Mouse (Mus musculus) intestine, embryonic 15.5 days (tissue): ENCODE results near the gene Pyroxd1. TPM values are rescaled to one million over a fixed set of nuclear protein-coding genes. Genes with fewer than 3 reads are reported as not detected.
A peak's percentile ranks its signal among the peaks of the same experiment; 100 is the strongest.

ENCODE experiments used
- ATAC-seq: fragments of 200-750 bp; cut with Nextera tagmentation; 2 replicates; pipeline ENCODE4 v1.8.0; 2017; ENCODE audit warnings: moderate TSS enrichment, moderate library complexity
- H3K27ac ChIP-seq: fragments of 300-500 bp; sonication (generic); 2 replicates; pipeline ENCODE4 v1.5.1; 2015; ENCODE audit warnings: mild to moderate bottlenecking, inconsistent platforms
- H3K27me3 ChIP-seq: fragments of 300-500 bp; sonication (generic); replicated peaks from 2 replicates; pipeline ENCODE4 v1.6.1; 2015; ENCODE audit warnings: inconsistent platforms
- H3K36me3 ChIP-seq: fragments of 300-500 bp; sonication (generic); 2 replicates; pipeline ENCODE4 v1.6.1; 2015; ENCODE audit warnings: inconsistent platforms
- H3K4me1 ChIP-seq: fragments of 300-500 bp; sonication (generic); replicated peaks from 2 replicates; pipeline ENCODE4 v1.6.1; 2015; ENCODE audit warnings: inconsistent platforms
- H3K4me2 ChIP-seq: fragments of 300-500 bp; sonication (generic); replicated peaks from 2 replicates; pipeline ENCODE4 v1.6.1; 2015; ENCODE audit warnings: mild to moderate bottlenecking, inconsistent platforms
- H3K4me3 ChIP-seq: fragments of 300-500 bp; sonication (generic); replicated peaks from 2 replicates; pipeline ENCODE4 v1.5.1; 2015; ENCODE audit warnings: inconsistent platforms
- H3K9ac ChIP-seq: fragments of 300-500 bp; sonication (generic); 2 replicates; pipeline ENCODE4 v1.6.1; 2015; ENCODE audit warnings: inconsistent platforms
- H3K9me3 ChIP-seq: fragments of 300-500 bp; sonication (generic); 2 replicates; pipeline ENCODE4 v1.6.1; 2016; ENCODE audit warnings: inconsistent platforms
- WGBS: fragments of 180-500 bp; shearing (Covaris S2); methylation state at CpG from one replicate; pipeline ENCODE4 v1.1.7; 2015; 5-methylcytosine and 5-hydroxymethylcytosine counted together
- polyA plus RNA-seq: library from polyadenylated mRNA; unstranded; fragments of >200 nt; fragmentation: Nextera tagmentation; extraction: Ambion mirVana; gene quantifications from 2 replicates; pipeline ENCODE4 v1.2.1, GENCODE M21; 2015

Gene Pyroxd1
- polyA plus RNA-seq, 1 experiment from 2014 or later: 15.8 TPM

DNA sequence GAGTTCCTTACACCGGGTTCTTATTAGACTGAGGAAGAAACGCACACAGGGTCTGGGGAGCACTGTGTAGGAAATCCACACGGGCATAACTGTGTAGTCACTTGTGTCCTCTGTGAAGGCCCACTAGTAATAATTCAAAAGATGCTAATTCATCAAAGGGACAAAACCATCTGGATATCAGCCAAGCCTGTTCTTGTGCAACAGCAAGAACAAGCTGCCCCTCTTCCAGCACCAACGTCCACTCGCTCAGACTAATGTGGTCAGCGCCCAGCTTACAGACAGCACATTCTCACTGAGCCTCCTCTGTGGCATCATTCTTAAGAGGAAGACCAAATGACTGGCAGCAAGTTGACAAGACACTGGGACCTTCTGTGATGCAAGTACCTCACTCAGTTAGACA lies 34.5 kb downstream of the Pyroxd1 start:
- Histone ChIP-seq H3K9me3 (no peaks in the 10 kb centered on the region), H3K4me3 (no peak overlapping the region), H3K4me1 (no peaks in the 10 kb centered on the region), H3K9ac (no peak overlapping the region), H3K27me3 (no peaks in the 10 kb centered on the region), H3K36me3 (peaks cover 4% of the 10 kb centered on the region; the same call in 1 of the 2 replicates), H3K4me2 (no peak overlapping the region), H3K27ac (no peak overlapping the region)
- no peak for ATAC-seq
- 91% methylated on average over 6 of the region's 6 CpGs for WGBS

- no peaks in the 10 kb centered on the region for H3K27me3 ChIP-seq
- H3K4me3 ChIP-seq: no peak overlapping the region
- no peak for ATAC-seq
- no peak overlapping the region for H3K4me2 ChIP-seq
- H3K4me1 ChIP-seq: no peaks in the 10 kb centered on the region
- 91% methylated on average over 7 of the region's 7 CpGs for WGBS
- H3K9ac ChIP-seq: no peak overlapping the region
- no peaks in the 10 kb centered on the region for H3K9me3 ChIP-seq
- no peak overlapping the region for H3K27ac ChIP-seq
- 0 out of 2 replicates have a peak, but pooled peaks cover under 1% of the 10 kb centered on the region for H3K36me3 ChIP-seq
Measured at GRCm38 (mm10) chr6:142381615-142382014, 36.2 kb downstream of the Pyroxd1 start.

GRCm38 (mm10) chr6:142384521-142384920 lies 39.1 kb downstream of the Pyroxd1 start:
- H3K27ac ChIP-seq: no peak overlapping the region
- H3K36me3 ChIP-seq: no peaks in the 10 kb centered on the region
- peaks cover 8% of the 10 kb centered on the region for H3K4me1 ChIP-seq
- no peak overlapping the region for H3K4me3 ChIP-seq
- no peaks in the 10 kb centered on the region for H3K9me3 ChIP-seq
- no peak overlapping the region for H3K4me2 ChIP-seq
- no peak for ATAC-seq
- WGBS: 91% methylated on average over 9 of the region's 9 CpGs
- no peaks in the 10 kb centered on the region for H3K27me3 ChIP-seq
- no peak overlapping the region for H3K9ac ChIP-seq

GRCm38 (mm10) chr6:142386285-142387010 lies 41.0 kb downstream of the Pyroxd1 start:
- Histone ChIP-seq H3K4me2 (peak overlapping the region; percentile 66), H3K9ac (peak overlapping the region; percentile 62), H3K4me3 (peak overlapping the region; percentile 100), H3K27ac (no peak overlapping the region), H3K9me3 (no peaks in the 10 kb centered on the region), H3K4me1 (peaks cover 8% of the 10 kb centered on the region), H3K36me3 (no peaks in the 10 kb centered on the region), H3K27me3 (no peaks in the 10 kb centered on the region)
- ATAC-seq: peak; percentile 84
- WGBS: 4% methylated on average over 31 of the region's 31 CpGs

DNA sequence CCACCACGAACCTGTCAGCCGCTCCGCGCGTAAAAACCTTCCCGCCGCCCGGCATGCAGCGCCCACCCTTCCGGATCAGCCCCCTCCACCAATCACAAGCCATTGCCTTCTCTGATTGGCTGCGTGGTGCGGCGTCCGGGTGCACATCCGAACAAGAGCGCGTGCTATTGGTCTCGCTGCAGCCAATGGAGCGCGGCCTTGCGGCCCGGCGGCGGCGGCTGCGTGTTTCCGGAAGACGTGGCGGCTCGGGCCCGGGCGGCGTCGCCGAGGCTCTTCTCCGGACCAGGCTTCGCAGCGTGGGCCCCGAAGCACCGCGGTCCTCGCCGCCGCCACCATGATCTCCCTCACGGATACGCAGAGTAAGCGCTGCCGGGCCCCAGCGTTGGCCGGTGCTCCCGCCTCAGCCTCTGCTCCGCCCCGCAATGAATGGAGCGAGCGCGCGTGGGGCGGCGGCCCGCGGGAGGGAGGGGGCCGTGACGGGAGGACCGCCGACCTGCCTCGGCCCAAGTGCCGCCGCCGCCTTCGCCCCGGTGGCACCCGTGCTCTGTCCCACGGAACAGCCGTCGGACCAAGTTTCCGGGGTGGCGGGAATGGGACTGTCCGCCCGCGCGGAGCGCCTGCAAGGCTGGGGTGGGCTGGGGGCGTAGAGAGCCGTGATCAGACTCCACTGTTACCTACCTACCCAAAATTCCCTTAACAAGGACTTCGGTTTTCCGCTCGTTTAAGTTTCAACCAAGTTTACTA lies 41.7 kb downstream of the Pyroxd1 start, which contains the start of the genes Recql and Golt1b:
Gene Recql (minus strand): TSS at position 77 of the 744 bp plus-strand sequence.
Gene Golt1b (plus strand): TSS at position 211 of the 744 bp plus-strand sequence.
- under 1% methylated on average over 87 of the region's 87 CpGs for WGBS
- Histone ChIP-seq H3K4me3 (peak within 1 kb of the TSS; percentile 100), H3K4me2 (peak within 1 kb of the TSS; percentile 70), H3K9me3 (no peaks in the 10 kb centered on the region), H3K36me3 (no peaks in the 10 kb centered on the region), H3K27me3 (no peaks in the 10 kb centered on the region), H3K4me1 (peaks cover 8% of the 10 kb centered on the region), H3K27ac (no peak within 1 kb of the TSS), H3K9ac (peak within 1 kb of the TSS; percentile 85)
- ATAC-seq: peak; percentile 100

DNA sequence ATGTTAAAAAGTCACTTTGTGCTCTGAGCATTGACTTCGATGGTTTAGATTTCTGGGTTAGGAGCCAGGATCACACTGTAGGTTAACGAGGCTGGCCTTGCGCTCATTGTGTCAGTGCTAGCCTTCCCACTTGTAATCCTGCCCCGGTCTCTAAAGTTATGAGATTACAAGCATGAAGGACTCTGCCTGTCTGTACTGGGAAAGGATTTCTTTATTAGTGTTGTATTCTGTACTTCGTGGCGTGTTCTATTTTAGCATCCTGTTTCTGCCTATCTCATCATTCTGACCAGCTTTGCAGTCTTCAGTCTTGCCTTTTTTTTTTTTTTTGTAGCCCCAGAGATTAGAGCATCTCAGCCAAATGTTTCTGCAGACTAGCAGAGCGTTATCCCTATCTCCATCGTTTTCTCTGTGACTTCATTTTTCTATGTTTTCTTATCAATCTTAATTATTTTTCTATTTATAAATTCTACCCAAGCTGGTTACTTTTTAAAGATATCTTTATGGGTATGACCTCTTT lies 42.4 kb downstream of the Pyroxd1 start:
- H3K36me3 ChIP-seq: no peaks in the 10 kb centered on the region
- H3K4me1 ChIP-seq: peaks cover 8% of the 10 kb centered on the region
- H3K27ac ChIP-seq: no peak overlapping the region
- peak overlapping the region; percentile 70 for H3K4me2 ChIP-seq
- H3K4me3 ChIP-seq: peak overlapping the region; percentile 100
- H3K27me3 ChIP-seq: no peaks in the 10 kb centered on the region
- H3K9me3 ChIP-seq: no peaks in the 10 kb centered on the region
- ATAC-seq: no peak
- peak overlapping the region; percentile 85 for H3K9ac ChIP-seq
- WGBS: 14% methylated on average over 8 of the region's 8 CpGs

DNA sequence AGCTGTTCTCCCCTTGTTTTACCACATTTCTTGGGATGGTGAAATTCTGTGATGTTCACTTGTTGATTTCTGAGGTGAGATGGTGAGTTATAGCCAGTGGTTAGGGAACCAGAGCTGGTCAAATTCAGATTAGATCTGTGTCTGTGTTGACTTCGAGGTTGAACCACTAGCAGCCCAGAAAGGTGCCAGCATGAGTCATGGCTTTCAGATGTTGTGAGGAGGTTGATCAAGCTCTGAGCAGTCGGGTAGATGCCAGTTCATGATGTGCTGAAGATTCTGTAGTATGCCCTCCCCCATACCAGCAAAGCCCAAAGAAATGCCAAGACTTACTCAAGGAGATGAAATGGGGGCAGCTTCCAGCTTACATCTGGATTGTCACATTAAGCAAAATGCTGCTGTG lies 43.6 kb downstream of the Pyroxd1 start:
- no peaks in the 10 kb centered on the region for H3K9me3 ChIP-seq
- no peak overlapping the region for H3K4me3 ChIP-seq
- H3K4me1 ChIP-seq: peaks cover 8% of the 10 kb centered on the region
- 0 out of 2 replicates have a peak overlapping the region, but pooled peaks have one; percentile 41 for H3K4me2 ChIP-seq
- H3K36me3 ChIP-seq: no peaks in the 10 kb centered on the region
- 84% methylated on average over 2 of the region's 2 CpGs for WGBS
- no peak overlapping the region for H3K27ac ChIP-seq
- H3K9ac ChIP-seq: no peak overlapping the region
- ATAC-seq: no peak
- no peaks in the 10 kb centered on the region for H3K27me3 ChIP-seq

- H3K4me3 ChIP-seq: no peak overlapping the region
Measured at GRCm38 (mm10) chr6:142392312-142392711, 46.9 kb downstream of the Pyroxd1 start.

GRCm38 (mm10) chr6:142394669-142395068 lies 49.2 kb downstream of the Pyroxd1 start:
- H3K4me2 ChIP-seq: no peak overlapping the region
- no peaks in the 10 kb centered on the region for H3K9me3 ChIP-seq
- no peak overlapping the region for H3K9ac ChIP-seq
- 91% methylated on average over 5 of the region's 5 CpGs for WGBS
- no peaks in the 10 kb centered on the region for H3K4me1 ChIP-seq
- H3K27ac ChIP-seq: no peak overlapping the region
- no peak for ATAC-seq
- no peak overlapping the region for H3K4me3 ChIP-seq
- H3K27me3 ChIP-seq: no peaks in the 10 kb centered on the region
- no peaks in the 10 kb centered on the region for H3K36me3 ChIP-seq

More at GRCm38 (mm10) chr6:142392312-142392711, 46.9 kb downstream of the Pyroxd1 start:
- H3K4me1 ChIP-seq: peaks cover 8% of the 10 kb centered on the region
- no peaks in the 10 kb centered on the region for H3K9me3 ChIP-seq
- H3K27ac ChIP-seq: no peak overlapping the region
- no peak overlapping the region for H3K4me2 ChIP-seq
- H3K36me3 ChIP-seq: no peaks in the 10 kb centered on the region
- no peak for ATAC-seq
- no peak overlapping the region for H3K9ac ChIP-seq
- H3K27me3 ChIP-seq: no peaks in the 10 kb centered on the region
- 78% methylated on average over 5 of the region's 5 CpGs for WGBS

DNA sequence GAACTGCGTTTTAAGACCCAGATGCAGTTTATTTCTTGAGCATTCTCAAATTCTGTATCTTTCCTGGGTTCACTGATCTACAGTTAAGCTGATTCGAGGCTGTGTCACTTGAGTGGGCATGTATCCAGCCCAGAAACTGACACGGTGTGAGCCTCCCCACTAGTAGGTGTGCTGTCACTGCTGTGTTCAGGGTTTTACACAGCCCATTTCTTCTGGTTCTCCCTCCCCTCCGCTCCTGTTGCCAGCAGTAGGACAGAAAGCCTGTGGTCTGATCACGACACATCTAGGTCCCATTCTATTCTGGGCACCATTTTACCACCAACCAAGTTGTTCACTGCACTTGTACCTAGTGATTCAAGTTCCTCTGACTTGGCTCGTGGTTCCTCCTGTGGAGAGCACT lies 50.3 kb downstream of the Pyroxd1 start:
- Histone ChIP-seq H3K4me2 (no peak overlapping the region), H3K4me3 (no peak overlapping the region), H3K27ac (no peak overlapping the region), H3K27me3 (no peaks in the 10 kb centered on the region), H3K36me3 (no peaks in the 10 kb centered on the region), H3K9me3 (no peaks in the 10 kb centered on the region), H3K4me1 (no peaks in the 10 kb centered on the region), H3K9ac (no peak overlapping the region)
- 93% methylated on average over 6 of the region's 6 CpGs for WGBS
- no peak for ATAC-seq

- H3K4me2 ChIP-seq: no peak overlapping the region
- H3K9me3 ChIP-seq: no peaks in the 10 kb centered on the region
- WGBS: 27% methylated on average over 1 of the region's 1 CpGs
- H3K27ac ChIP-seq: no peak overlapping the region
- no peak overlapping the region for H3K4me3 ChIP-seq
- no peak for ATAC-seq
- H3K4me1 ChIP-seq: 0 out of 2 replicates have a peak, but pooled peaks cover 3% of the 10 kb centered on the region
- no peaks in the 10 kb centered on the region for H3K36me3 ChIP-seq
- H3K9ac ChIP-seq: no peak overlapping the region
- peaks cover 18% of the 10 kb centered on the region for H3K27me3 ChIP-seq
Measured at GRCm38 (mm10) chr6:142411140-142411539, 65.7 kb downstream of the Pyroxd1 start.
